Mouse (Mus musculus): ENCODE results near the gene Cep295.

DNA sequence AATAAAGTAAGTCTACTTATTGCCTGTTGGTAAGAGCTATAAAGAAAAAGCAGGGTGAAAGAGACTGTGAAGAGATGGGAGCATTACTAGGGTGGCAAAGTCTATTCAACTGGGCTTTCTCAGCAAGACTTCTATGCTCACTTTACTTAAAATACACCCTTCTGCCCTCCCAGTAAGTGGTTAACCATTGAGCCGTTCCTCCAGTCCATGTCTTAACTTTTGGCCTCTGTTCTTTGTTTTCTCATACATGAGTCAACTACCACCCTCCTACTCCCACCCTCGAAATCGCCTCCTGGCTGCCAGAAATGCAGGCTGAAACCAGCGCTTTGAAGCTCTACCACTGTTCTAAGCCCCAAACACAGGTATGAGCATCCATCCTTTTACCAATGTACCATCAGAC is 19.8 kb downstream of the Cep295 start:
- no peak for TF ChIP-seq POLR2A (IDR thresholded peaks at IDR 0.05; ENCODE audit: insufficient read depth, low read length)
- no peak for TF ChIP-seq EP300 (IDR thresholded peaks at IDR 0.05; ENCODE audit: insufficient read depth, low read depth, low read length)
- no peak for TF ChIP-seq CTCF (IDR thresholded peaks at IDR 0.05; ENCODE audit: low read depth, low read length)
